Comparison of ENCODE assay signal across 18 mouse cellular contexts in genomic region chr16:5096504-5096903, GRCm38 (mm10). TPM values are rescaled to one million over a fixed set of nuclear protein-coding genes. Genes with fewer than 3 reads are reported as not detected.
"Had no signal": no experiment of that assay in that cellular context is flagged by ENCODE, and none has a peak within 500 bp of the region (broad histone marks: within the 10 kb centered on the region; RNA-seq: fewer than 3 reads in every experiment).

No protein-coding gene starts in this region.

- H3K4me1 ChIP-seq: intestine, embryonic 15.5 days; liver, embryonic 13.5 days; midbrain, embryonic 12.5 days; midbrain, embryonic 15.5 days; neural tube, embryonic 12.5 days; neural tube, embryonic 15.5 days had no signal

- H3K36me3 ChIP-seq: intestine, embryonic 15.5 days; liver, embryonic 13.5 days; midbrain, embryonic 12.5 days; midbrain, embryonic 15.5 days; neural tube, embryonic 12.5 days; neural tube, embryonic 15.5 days had no signal

- H3K9ac ChIP-seq: intestine, embryonic 15.5 days; liver, embryonic 13.5 days; midbrain, embryonic 12.5 days; midbrain, embryonic 15.5 days; neural tube, embryonic 12.5 days; neural tube, embryonic 15.5 days had no signal

- H3K4me2 ChIP-seq: intestine, embryonic 15.5 days; liver, embryonic 13.5 days; midbrain, embryonic 12.5 days; midbrain, embryonic 15.5 days; neural tube, embryonic 12.5 days; neural tube, embryonic 15.5 days had no signal

- ATAC-seq: hindbrain, embryonic 16.5 days; intestine, embryonic 15.5 days; midbrain, embryonic 15.5 days had no signal

- H3K4me3 ChIP-seq: intestine, embryonic 15.5 days; liver, embryonic 13.5 days; midbrain, embryonic 12.5 days; midbrain, embryonic 15.5 days; neural tube, embryonic 12.5 days; neural tube, embryonic 15.5 days had no signal

- H3K27me3 ChIP-seq: intestine, embryonic 15.5 days; liver, embryonic 13.5 days; midbrain, embryonic 12.5 days; midbrain, embryonic 15.5 days; neural tube, embryonic 12.5 days; neural tube, embryonic 15.5 days had no signal

- H3K9me3 ChIP-seq: intestine, embryonic 15.5 days; liver, embryonic 13.5 days; midbrain, embryonic 12.5 days; midbrain, embryonic 15.5 days; neural tube, embryonic 12.5 days; neural tube, embryonic 15.5 days had no signal

- H3K27ac ChIP-seq: intestine, embryonic 15.5 days; liver, embryonic 13.5 days; midbrain, embryonic 12.5 days; midbrain, embryonic 15.5 days; neural tube, embryonic 12.5 days; neural tube, embryonic 15.5 days; stomach, postnatal 0 days had no signal

- DNase-seq: liver, embryonic 13.5 days; lung, adult 2 months; lung, postnatal 14 days; right cerebral cortex, adult 18-20 months; right cerebral cortex, postnatal 14 days; right cerebral cortex, postnatal 4 days; thymus, adult 2 months; thymus, postnatal 14 days; thymus, postnatal 4 days had no signal

RNA-seq across cellular contexts. Expression of gene Ppl, which starts 35.7 kb away (rescaled TPM):
- total RNA-seq: megakaryocyte progenitor cell, adult 5-6 weeks had no signal

RNA-seq across cellular contexts. Expression of gene Sec14l5, which starts 50.4 kb away (rescaled TPM):
- total RNA-seq: megakaryocyte progenitor cell, adult 5-6 weeks had no signal
- polyA plus RNA-seq: limb, embryonic 11.5 days; liver, embryonic 13.5 days had no signal
